In the genomic region with DNA sequence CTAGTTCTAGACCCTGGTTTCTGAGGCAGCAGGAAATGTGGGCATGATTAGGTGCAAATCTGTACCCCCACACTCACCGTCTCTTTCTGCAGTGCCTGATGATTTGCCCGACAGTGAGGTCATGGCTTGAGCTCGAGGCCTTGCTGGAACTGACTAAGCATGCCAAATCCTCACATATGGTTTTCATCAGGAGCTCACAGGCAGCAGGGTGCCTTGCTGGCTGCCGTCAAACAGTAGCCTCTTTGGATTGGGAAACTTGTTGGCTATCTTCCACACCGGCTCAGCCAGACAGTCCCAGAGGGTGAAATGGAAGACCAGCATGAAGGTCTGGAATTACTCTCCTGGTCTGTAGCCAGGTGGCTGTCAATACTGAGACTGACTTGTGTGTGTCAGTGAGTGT, we compare ENCODE assay signal across 8 mouse cellular contexts.
DNase-seq lines count a peak whose midpoint lies in the region; ATAC-seq and TF ChIP-seq lines count a peak whose summit lies in the region.

No protein-coding gene starts in this region.

- peak; percentile 93 for DNase-seq in Muller cell, postnatal 12 days (ENCODE audit: inconsistent ontology term)
- peak; percentile 5 to 42 for DNase-seq in adrenal gland, postnatal 4 days (ENCODE audit: low spot score in 2 of 2)
- peak; percentile 53 for DNase-seq in kidney, postnatal 14 days
- peak; percentile 88 for DNase-seq in midbrain, postnatal 0 days (ENCODE audit: low spot score)
- no peak for DNase-seq in spleen, postnatal 14 days (ENCODE audit: low spot score in 2 of 2)

- H3K27me3 ChIP-seq in heart, embryonic 14.5 days (ENCODE audit: control insufficient read depth, insufficient read depth, low read length) = no peaks in the 10 kb centered on the region
- no peaks in the 10 kb centered on the region for H3K27me3 ChIP-seq in midbrain, postnatal 0 days (ENCODE audit: insufficient read depth, low read length)

- H3K4me3 ChIP-seq in embryonic fibroblast, embryonic 13.5 days (ENCODE audit: insufficient read depth, low read length) = no peak overlapping the region
- H3K4me3 ChIP-seq in heart, embryonic 14.5 days (ENCODE audit: control insufficient read depth in 1 of 2, insufficient read depth in 1 of 2, low read depth in 1 of 2, low read length in 2 of 2) = no peak overlapping the region
- no peak overlapping the region for H3K4me3 ChIP-seq in midbrain, postnatal 0 days (ENCODE audit: low read depth, low read length)

- H3K4me1 ChIP-seq in embryonic fibroblast, embryonic 13.5 days (ENCODE audit: control insufficient read depth, insufficient read depth, low read length) = 0 out of 2 replicates have a peak, but pooled peaks cover 5% of the 10 kb centered on the region
- no peaks in the 10 kb centered on the region for H3K4me1 ChIP-seq in heart, embryonic 14.5 days (ENCODE audit: control insufficient read depth in 2 of 2, insufficient read depth in 2 of 2, low read length in 2 of 2)
- H3K4me1 ChIP-seq in midbrain, postnatal 0 days (ENCODE audit: insufficient read depth, low read length) = no peaks in the 10 kb centered on the region

- ATAC-seq in heart, embryonic 14.5 days (ENCODE audit: insufficient number of reproducible peaks, insufficient read depth, low FRiP score, low read depth) = peak; percentile 85
- peak; percentile 41; the same call in 1 of the 2 replicates for ATAC-seq in midbrain, postnatal 0 days (ENCODE audit: low FRiP score)
- no peak for ATAC-seq in megakaryocyte, adult 5-6 weeks (ENCODE audit: poor library complexity, severe bottlenecking)

- H3K4me2 ChIP-seq in heart, embryonic 14.5 days (ENCODE audit: low read length) = no peak overlapping the region
- no peak overlapping the region for H3K4me2 ChIP-seq in midbrain, postnatal 0 days (ENCODE audit: low read depth, low read length, poor library complexity, severe bottlenecking)

- H3K27ac ChIP-seq in embryonic fibroblast, embryonic 13.5 days (ENCODE audit: insufficient read depth, low read length) = peak overlapping the region; percentile 7; the same call in 1 of the 2 replicates
- H3K27ac ChIP-seq in heart, embryonic 14.5 days (replicated peaks in 1 of 2; ENCODE audit: control insufficient read depth in 1 of 2, insufficient read depth in 1 of 2, low read depth in 2 of 2, low read length in 2 of 2) = peak overlapping the region; percentile 33 to 51; a peak in 2 of 4 replicates
- H3K27ac ChIP-seq in midbrain, postnatal 0 days (ENCODE audit: low read depth, low read length) = no peak overlapping the region

- WGBS in heart, embryonic 14.5 days = 16% methylated on average over 5 of the region's 5 CpGs
- WGBS in midbrain, postnatal 0 days = 33% methylated on average over 5 of the region's 5 CpGs

- no peak for TF ChIP-seq POLR2A in embryonic fibroblast, embryonic 13.5 days (IDR thresholded peaks at IDR 0.05; ENCODE audit: low read depth, low read length)

- peaks cover 6% of the 10 kb centered on the region for H3K9me3 ChIP-seq in heart, embryonic 14.5 days (ENCODE audit: control insufficient read depth, low read length)
- no peaks in the 10 kb centered on the region for H3K9me3 ChIP-seq in midbrain, postnatal 0 days (ENCODE audit: low read length)

- no peaks in the 10 kb centered on the region for H3K36me3 ChIP-seq in heart, embryonic 14.5 days (ENCODE audit: control insufficient read depth, insufficient read depth, low read length)
- H3K36me3 ChIP-seq in midbrain, postnatal 0 days (ENCODE audit: insufficient read depth, low read length) = no peaks in the 10 kb centered on the region; the same call in 1 of the 2 replicates

- H3K9ac ChIP-seq in heart, embryonic 14.5 days (ENCODE audit: low read length) = no peak overlapping the region
- H3K9ac ChIP-seq in midbrain, postnatal 0 days (replicated peaks; ENCODE audit: low read length, poor library complexity, severe bottlenecking) = no peak overlapping the region

- TF ChIP-seq CTCF in embryonic fibroblast, embryonic 13.5 days (IDR thresholded peaks at IDR 0.05; ENCODE audit: borderline replicate concordance, insufficient read depth, low read length) = no peak
- no peak for TF ChIP-seq CTCF in midbrain, postnatal 0 days (IDR thresholded peaks at IDR 0.05)

Comparison
In these comparisons a context has a peak if more than half of its experiments do, and no peak if none do; other contexts are left out.
1. DNase-seq: peak in Muller cell, postnatal 12 days (single experiment), adrenal gland, postnatal 4 days (2 of 2), kidney, postnatal 14 days (single experiment) and midbrain, postnatal 0 days (single experiment); none in spleen, postnatal 14 days (0 of 2).